Mouse (Mus musculus) frontal cortex, postnatal 36 days (tissue): ENCODE measurements around the gene Bmt2.

Experiments
- DNase-seq, 2 experiments: peaks; one replicate each; pipeline ENCODE4 v3.0.0; 2022; ENCODE audit warnings: low spot score in 2 of 2

Bmt2 gene

GRCm38 (mm10) chr6:13677818-13678282, at the start of gene Bmt2:
Gene Bmt2, minus strand, starts transcription at chr6:13677966.
- peak; percentile 99 for DNase-seq

GRCm38 (mm10) chr6:13722166-13722565, 44.4 kb upstream of the Bmt2 start:
- DNase-seq = no peak

GRCm38 (mm10) chr6:13714867-13715266, 37.1 kb upstream of the Bmt2 start:
- DNase-seq = no peak

- DNase-seq = no peak
These were observed 19.1 kb upstream of the Bmt2 start for GRCm38 (mm10) chr6:13696882-13697281.

GRCm38 (mm10) chr6:13695103-13695845, 17.5 kb upstream of the Bmt2 start:
- no peak for DNase-seq

- DNase-seq = no peak
These were observed 14.0 kb upstream of the Bmt2 start for GRCm38 (mm10) chr6:13691657-13692294.

- no peak for DNase-seq
These were observed 12.6 kb upstream of the Bmt2 start for GRCm38 (mm10) chr6:13690398-13690797.

GRCm38 (mm10) chr6:13683929-13684595, 6.3 kb upstream of the Bmt2 start:
- DNase-seq = no peak

- DNase-seq = no peak
These were observed 583 bp upstream of the Bmt2 start for GRCm38 (mm10) chr6:13678349-13678748.

- DNase-seq = peak; percentile 54 to 61
These were observed 515 bp downstream of the Bmt2 start for GRCm38 (mm10) chr6:13677141-13677761.

GRCm38 (mm10) chr6:13676196-13676595, 1.6 kb downstream of the Bmt2 start:
- no peak for DNase-seq

GRCm38 (mm10) chr6:13674600-13675305, 3.0 kb downstream of the Bmt2 start:
- no peak for DNase-seq

GRCm38 (mm10) chr6:13665646-13666045, 12.1 kb downstream of the Bmt2 start:
- no peak for DNase-seq

GRCm38 (mm10) chr6:13658016-13658415, 19.8 kb downstream of the Bmt2 start:
- no peak for DNase-seq

GRCm38 (mm10) chr6:13654081-13654480, 23.7 kb downstream of the Bmt2 start:
- DNase-seq = no peak

GRCm38 (mm10) chr6:13652284-13652683, 25.5 kb downstream of the Bmt2 start:
- no peak for DNase-seq

- no peak for DNase-seq
These were observed 26.9 kb downstream of the Bmt2 start for GRCm38 (mm10) chr6:13650854-13651253.

GRCm38 (mm10) chr6:13648305-13648704, 29.5 kb downstream of the Bmt2 start:
- DNase-seq = no peak

- no peak for DNase-seq
These were observed 41.2 kb downstream of the Bmt2 start for GRCm38 (mm10) chr6:13636582-13636989.

- DNase-seq = no peak
These were observed 45.2 kb downstream of the Bmt2 start for GRCm38 (mm10) chr6:13632571-13632970.

GRCm38 (mm10) chr6:13630607-13631006, 47.2 kb downstream of the Bmt2 start:
- DNase-seq = no peak

- no peak for DNase-seq
These were observed 58.1 kb downstream of the Bmt2 start for GRCm38 (mm10) chr6:13619618-13620017.
